Mouse (Mus musculus): ENCODE measurements at regions not wholly inside any gene's neighbourhood (a gene's known extent, or its start where the extent isn't known, plus 50 kb on each side); places are given as distances from the start of the nearest gene placed in this dataset.

DNA sequence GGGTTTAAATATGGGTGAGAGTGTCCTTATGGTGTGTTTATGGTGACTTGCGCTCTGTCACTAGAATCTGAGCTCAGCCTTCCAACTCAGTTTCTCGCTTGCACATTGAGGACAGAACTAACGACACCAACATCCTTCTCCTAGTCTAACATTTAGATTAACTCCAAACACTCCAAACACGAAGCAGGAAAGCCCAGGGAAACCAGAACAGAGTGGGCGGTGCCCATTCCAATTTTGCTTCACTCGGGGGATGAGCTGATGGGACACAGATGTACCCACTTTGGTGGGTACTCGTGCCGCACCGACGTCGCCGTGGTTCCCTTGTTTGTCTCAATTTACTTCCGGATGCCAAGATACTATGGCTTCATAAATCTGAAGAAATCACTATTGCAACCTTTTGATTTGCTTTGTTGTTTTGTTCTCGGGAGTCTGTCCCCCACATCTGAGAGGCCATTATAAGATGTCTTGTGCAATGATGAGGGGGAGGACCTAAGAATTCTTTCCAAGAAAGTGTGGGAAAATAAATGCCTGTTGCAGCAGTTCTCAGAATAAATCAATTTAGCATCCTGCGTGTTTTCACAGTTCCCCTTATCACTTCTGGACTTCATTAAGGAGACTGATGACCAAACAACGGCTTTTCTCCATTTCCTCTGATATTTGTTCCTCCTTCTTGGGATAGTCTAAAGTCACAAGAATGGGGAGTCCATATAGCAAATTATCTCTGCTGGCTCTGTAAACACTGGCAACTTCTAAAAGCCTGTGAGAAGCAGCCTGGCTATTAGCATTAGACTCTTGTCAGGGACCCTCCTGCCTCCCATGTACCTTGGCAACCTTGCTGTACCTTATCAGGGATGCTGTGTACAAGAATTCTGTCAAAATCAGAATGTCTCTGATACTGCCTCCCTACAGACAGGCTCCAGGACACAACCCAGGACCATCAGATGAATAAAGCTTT, 96.2 kb upstream of the Klf9 start:
- no peak for DNase-seq

DNA sequence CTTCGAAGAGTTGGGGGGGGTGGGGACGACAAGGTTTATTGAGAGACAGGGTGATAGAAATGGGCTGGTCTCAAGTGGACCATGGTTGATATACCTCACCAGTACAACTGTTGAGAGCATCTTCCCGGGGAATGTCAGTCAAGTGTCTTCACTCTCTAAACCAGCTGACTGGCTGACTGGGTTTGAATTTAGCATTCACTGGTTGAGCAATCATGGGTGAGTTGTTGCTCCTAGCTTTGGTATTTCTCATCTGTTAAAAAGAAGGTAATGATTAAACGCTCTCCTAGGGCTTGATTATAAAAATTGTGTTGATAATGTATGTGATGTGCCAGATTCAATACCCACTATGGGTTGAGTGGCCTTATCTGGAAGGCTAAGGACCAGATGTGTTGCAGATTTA, 89.6 kb upstream of the Klf9 start:
- no peak for DNase-seq

DNA sequence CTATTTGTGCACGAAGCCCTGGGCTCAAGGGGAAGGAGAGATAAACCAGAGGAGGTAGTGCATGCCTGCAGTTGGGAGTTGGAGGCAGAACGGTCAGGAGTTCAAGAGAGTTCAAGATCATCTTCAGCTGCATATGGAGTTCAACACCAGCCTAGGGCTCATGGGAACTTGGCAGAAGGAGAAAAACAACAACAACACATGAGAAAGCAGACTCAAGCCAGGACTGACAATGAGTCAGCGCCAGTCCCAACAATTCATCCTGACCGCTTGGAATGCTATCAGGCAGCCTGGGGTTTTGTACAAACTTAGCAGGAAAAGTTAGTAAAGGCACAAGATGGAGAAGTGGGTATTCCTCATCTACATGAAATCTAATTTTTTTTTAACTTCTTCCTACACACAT, 86.6 kb upstream of the Klf9 start:
- no peak for DNase-seq

DNA sequence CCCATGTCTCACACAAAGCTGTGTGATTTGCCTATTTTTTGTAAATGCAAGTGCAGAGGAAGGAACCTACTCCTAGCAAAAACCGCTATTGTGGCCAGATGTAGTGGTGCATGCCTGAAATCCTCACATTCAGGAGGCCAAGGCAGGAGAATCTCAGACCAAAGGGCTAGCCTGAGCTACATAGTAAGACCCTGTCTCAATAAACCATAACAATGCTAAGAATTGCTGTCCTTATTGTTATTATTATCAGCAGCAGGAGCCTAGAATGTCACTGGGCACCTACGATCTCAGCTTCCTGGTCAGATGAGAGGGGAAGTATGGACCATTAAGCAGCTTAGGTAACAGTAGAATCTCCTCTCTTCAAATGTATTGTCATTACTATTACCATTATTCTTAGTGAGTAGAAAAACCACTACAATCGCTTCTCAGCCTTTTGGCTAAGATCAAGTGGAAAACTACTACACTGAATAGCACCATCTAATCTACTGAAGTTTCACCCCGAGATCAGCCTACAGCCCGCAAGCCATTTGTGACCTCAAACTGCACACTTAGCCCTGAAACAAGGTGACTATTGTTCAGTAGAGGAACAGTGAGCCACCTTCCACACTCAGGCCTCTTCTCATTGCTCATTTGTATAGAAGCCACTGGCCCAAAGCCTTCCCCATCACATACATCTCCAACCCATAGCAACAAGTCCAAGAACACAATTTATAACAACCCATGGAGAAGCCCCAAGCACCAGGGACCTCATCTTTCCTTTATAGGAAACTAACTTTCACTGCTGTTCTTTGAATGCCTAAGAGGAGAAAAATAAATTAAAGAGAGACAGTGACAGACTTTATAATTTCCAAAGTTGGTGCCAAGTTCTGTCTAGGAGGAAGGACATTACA, 84.9 kb upstream of the Klf9 start:
- DNase-seq: no peak

- peak; percentile 84 for DNase-seq
These were observed 83.9 kb upstream of the Klf9 start for GRCm38 (mm10) chr19:23056851-23057707.

GRCm38 (mm10) chr19:23057739-23058501, 83.1 kb upstream of the Klf9 start:
- peak; percentile 62 for DNase-seq

DNA sequence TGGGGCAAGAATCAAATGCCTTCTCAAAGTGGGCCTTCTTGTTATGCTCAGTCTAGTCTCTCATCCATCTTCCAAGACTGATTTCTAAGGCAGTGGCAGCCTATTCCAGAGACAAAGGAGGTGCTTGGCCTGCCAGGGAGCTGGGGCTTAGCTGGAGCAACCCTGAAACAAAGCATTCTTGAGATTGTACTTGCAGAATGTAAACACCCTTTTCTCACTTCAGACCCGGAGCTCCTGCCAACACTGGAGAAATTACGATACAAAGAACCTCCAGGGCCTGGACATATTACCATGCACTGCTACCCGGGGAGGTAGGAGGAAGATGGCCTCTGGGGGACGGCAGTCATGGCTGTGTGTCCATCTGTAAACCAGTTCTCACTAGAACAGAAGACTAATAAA, 82.5 kb upstream of the Klf9 start:
- no peak for DNase-seq

DNA sequence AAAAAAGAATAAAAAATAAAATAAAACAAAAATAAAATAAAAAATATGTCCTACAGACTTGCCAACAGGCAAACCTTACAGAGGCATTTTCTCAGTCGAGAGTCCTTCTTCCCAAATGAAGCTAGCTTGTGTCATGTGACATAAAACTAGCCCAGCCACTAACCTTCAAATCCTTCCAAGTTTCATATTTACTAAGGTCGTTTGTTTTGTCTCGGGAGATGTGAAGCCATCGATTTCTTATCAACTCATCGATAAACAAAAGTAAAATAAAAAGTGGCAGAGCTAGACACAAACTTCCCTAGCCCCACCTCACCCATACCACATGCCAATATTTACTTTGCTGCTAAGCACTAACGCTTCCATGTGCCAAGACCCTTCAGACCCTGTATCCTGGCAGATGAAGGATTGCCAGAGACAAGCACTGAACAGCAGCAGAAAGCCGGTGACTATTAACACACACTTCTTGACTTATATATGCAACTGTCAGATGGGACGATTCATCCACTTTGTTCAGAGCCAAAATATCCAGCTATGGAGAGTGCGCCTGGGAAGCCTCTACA, 79.9 kb upstream of the Klf9 start:
- no peak for DNase-seq

GRCm38 (mm10) chr19:23061906-23062305, 79.1 kb upstream of the Klf9 start:
- no peak for DNase-seq

- no peak for DNase-seq
These were observed 78.2 kb upstream of the Klf9 start for GRCm38 (mm10) chr19:23062851-23063250.

- no peak for DNase-seq
These were observed 75.5 kb upstream of the Klf9 start for GRCm38 (mm10) chr19:23065548-23065947.

DNA sequence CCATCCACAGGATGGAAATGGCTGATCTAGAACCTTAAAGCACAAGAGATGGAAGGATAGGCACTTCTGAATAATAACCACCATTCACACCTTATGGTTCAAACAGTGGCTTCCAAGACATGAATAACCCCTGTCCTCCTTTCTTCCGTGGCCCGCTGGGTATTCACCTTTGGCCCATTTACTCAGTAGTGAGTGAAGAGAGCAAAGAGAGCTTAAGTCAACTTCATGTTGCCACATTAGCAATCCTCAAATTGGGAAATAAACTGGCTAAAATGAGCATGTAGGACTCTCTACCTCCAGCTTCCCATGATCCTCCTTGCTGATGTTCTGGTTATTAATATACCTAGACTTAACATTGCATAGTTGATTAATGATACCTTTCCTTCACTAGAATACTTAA, 74.3 kb upstream of the Klf9 start:
- no peak for DNase-seq

- no peak for DNase-seq
These were observed 72.4 kb upstream of the Klf9 start for GRCm38 (mm10) chr19:23068600-23068999.

DNA sequence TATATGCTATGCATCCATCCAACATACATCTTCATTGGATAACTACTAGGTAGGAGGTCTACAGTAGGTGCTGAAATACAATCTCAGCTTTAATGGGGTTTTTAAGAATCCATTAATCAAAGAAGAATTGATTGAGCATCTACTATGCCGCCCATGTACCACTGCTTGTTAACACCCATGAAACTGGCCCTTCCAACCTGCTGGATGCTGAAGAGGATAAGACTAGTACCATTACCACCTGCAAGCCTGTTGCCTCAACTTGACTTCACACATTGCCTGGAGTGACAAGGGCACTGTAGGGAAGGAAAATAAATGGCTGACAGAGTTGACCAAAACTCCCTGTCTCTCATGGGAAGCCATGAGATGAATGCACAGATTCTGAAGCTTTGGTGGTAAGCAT, 71.4 kb upstream of the Klf9 start:
- no peak for DNase-seq

GRCm38 (mm10) chr19:23071000-23071399, 70.0 kb upstream of the Klf9 start:
- no peak for DNase-seq

- DNase-seq: no peak
These were observed 66.1 kb upstream of the Klf9 start for GRCm38 (mm10) chr19:23074602-23075570.

DNA sequence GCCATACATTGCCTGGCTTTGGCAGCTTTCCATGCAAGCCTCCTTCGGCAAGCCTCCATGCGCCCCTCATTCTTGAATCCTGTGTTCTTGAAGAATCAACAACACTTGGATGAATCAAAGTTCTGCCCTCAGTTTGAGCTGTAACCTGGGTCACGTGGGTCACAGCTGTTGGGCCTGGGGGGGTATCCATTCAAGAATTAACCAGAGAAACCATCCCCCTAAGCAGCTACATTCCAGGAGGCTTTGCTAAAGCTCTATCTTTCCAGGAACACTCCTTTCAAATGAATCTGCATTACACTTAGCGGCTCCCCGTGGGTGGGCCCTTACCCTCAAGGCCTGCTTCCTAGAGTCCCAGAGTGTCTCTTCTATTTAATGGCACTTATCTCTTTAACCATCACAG, 65.2 kb upstream of the Klf9 start:
- no peak for DNase-seq

- DNase-seq: no peak
These were observed 55.8 kb upstream of the Klf9 start for GRCm38 (mm10) chr19:23085173-23085660.

- no peak for DNase-seq
These were observed 53.5 kb upstream of the Klf9 start for GRCm38 (mm10) chr19:23087575-23087974.

- no peak for DNase-seq
These were observed 51.9 kb upstream of the Klf9 start for GRCm38 (mm10) chr19:23089081-23089480.
